Mouse (Mus musculus): ENCODE measurements at regions not wholly inside any gene's neighbourhood (a gene's known extent, or its start where the extent isn't known, plus 50 kb on each side); places are given as distances from the start of the nearest gene placed in this dataset.

GRCm38 (mm10) chr4:142303374-142304020 lies 64.3 kb upstream of the Kazn start:
- no peak overlapping the region for H3K4me3 ChIP-seq (replicated peaks in 1 of 3; ENCODE audit: low read depth in 2 of 3, low read length in 2 of 3, poor library complexity in 1 of 3)
- no peak for DNase-seq (ENCODE audit: extremely low read depth)
- in situ Hi-C loops (cut with MboI; ENCODE audit: low pct_ligation_motif_present, low pct_unique_long_range_greater_than_20kb, low sequenced_read_pairs) (no loop called here), dilution Hi-C loops (cut with MboI; ENCODE audit: extremely low pct_ligation_motif_present, extremely low pct_unique_long_range_greater_than_20kb, low sequenced_read_pairs) (no loop called here)
- no peak overlapping the region for H3K4me2 ChIP-seq (ENCODE audit: insufficient read depth, low read depth, poor library complexity, severe bottlenecking)
- no peaks in the 10 kb centered on the region for H3K36me3 ChIP-seq (replicated peaks in 1 of 2; ENCODE audit: control insufficient read depth in 1 of 2, insufficient read depth in 1 of 2, low read length in 1 of 2)
- peaks cover 1% of the 10 kb centered on the region for H3K27me3 ChIP-seq (replicated peaks)
- no peak overlapping the region for H3K27ac ChIP-seq (ENCODE audit: insufficient read depth, low read depth)
- H3K9ac ChIP-seq (ENCODE audit: insufficient read depth, low read depth): no peak overlapping the region
- peaks cover 43% of the 10 kb centered on the region for H3K9me3 ChIP-seq (replicated peaks; ENCODE audit: low read length)
- TF ChIP-seq ZKSCAN1 (IDR thresholded peaks at IDR 0.05; ENCODE audit: borderline replicate concordance, low read depth, low read length) (no peak), CHD1 (IDR thresholded peaks at IDR 0.05; ENCODE audit: low read depth, low read length) (no peak), IRF4 (IDR thresholded peaks at IDR 0.05; ENCODE audit: low read depth, low read length) (no peak), MAX (IDR thresholded peaks at IDR 0.05; ENCODE audit: low read length) (no peak), USF1 (IDR thresholded peaks at IDR 0.05; ENCODE audit: low read depth, low read length) (no peak)
- no peaks in the 10 kb centered on the region; a peak in 1 of 4 replicates for H3K4me1 ChIP-seq (ENCODE audit: control insufficient read depth in 1 of 2, insufficient read depth in 2 of 2)
- no peaks in the 10 kb centered on the region for H3K79me2 ChIP-seq (replicated peaks; ENCODE audit: control insufficient read depth, extremely low read depth, insufficient read depth, poor library complexity, severe bottlenecking)

GRCm38 (mm10) chr4:142302724-142303120 lies 63.5 kb upstream of the Kazn start:
- Histone ChIP-seq H3K9me3 (replicated peaks; ENCODE audit: low read length) (peaks cover 42% of the 10 kb centered on the region), H3K27ac (ENCODE audit: insufficient read depth, low read depth) (no peak overlapping the region), H3K79me2 (replicated peaks; ENCODE audit: control insufficient read depth, extremely low read depth, insufficient read depth, poor library complexity, severe bottlenecking) (no peaks in the 10 kb centered on the region), H3K4me2 (ENCODE audit: insufficient read depth, low read depth, poor library complexity, severe bottlenecking) (no peak overlapping the region), H3K27me3 (replicated peaks) (peaks cover 1% of the 10 kb centered on the region), H3K4me3 (replicated peaks in 1 of 3; ENCODE audit: low read depth in 2 of 3, low read length in 2 of 3, poor library complexity in 1 of 3) (no peak overlapping the region), H3K9ac (ENCODE audit: insufficient read depth, low read depth) (no peak overlapping the region), H3K36me3 (replicated peaks in 1 of 2; ENCODE audit: control insufficient read depth in 1 of 2, insufficient read depth in 1 of 2, low read length in 1 of 2) (no peaks in the 10 kb centered on the region), H3K4me1 (ENCODE audit: control insufficient read depth in 1 of 2, insufficient read depth in 2 of 2) (no peaks in the 10 kb centered on the region; a peak in 1 of 4 replicates)
- in situ Hi-C loops (cut with MboI; ENCODE audit: low pct_ligation_motif_present, low pct_unique_long_range_greater_than_20kb, low sequenced_read_pairs): no loop called here
- no peak for TF ChIP-seq MAZ (IDR thresholded peaks at IDR 0.05; ENCODE audit: low read depth, low read length)
- TF ChIP-seq SMC3 (IDR thresholded peaks at IDR 0.05; ENCODE audit: low read depth, low read length): no peak
- no peak for TF ChIP-seq ZMIZ1 (IDR thresholded peaks at IDR 0.05; ENCODE audit: low read depth, low read length)
- TF ChIP-seq RAD21 (IDR thresholded peaks at IDR 0.05; ENCODE audit: low read depth, low read length): no peak
- TF ChIP-seq ZC3H11A (IDR thresholded peaks at IDR 0.05; ENCODE audit: low read depth, low read length): no peak
- no peak for TF ChIP-seq MEF2A (IDR thresholded peaks at IDR 0.05; ENCODE audit: borderline replicate concordance, low read depth, low read length)
- no peak for TF ChIP-seq SIN3A (IDR thresholded peaks at IDR 0.05; ENCODE audit: low read length)
- no peak for TF ChIP-seq USF2 (conservative IDR thresholded peaks at IDR 0.05; ENCODE audit: low read depth, low read length)
- TF ChIP-seq JUND (conservative IDR thresholded peaks at IDR 0.05; ENCODE audit: low read depth, low read length): no peak
- TF ChIP-seq PAX5 (IDR thresholded peaks at IDR 0.05; ENCODE audit: low read length): no peak
- no peak for TF ChIP-seq TBP (conservative IDR thresholded peaks at IDR 0.05; ENCODE audit: low read depth, low read length)
- no peak for TF ChIP-seq USF1 (IDR thresholded peaks at IDR 0.05; ENCODE audit: low read depth, low read length)
- TF ChIP-seq UBTF (IDR thresholded peaks at IDR 0.05; ENCODE audit: low read depth, low read length): no peak
- TF ChIP-seq ELF1 (IDR thresholded peaks at IDR 0.05; ENCODE audit: low read depth, low read length): no peak
- no peak for DNase-seq (ENCODE audit: extremely low read depth)
- dilution Hi-C loops (cut with MboI; ENCODE audit: extremely low pct_ligation_motif_present, extremely low pct_unique_long_range_greater_than_20kb, low sequenced_read_pairs): no loop called here

Data from CH12.LX (cell line).